Mouse (Mus musculus) liver, embryonic 12.5 days (tissue): ENCODE measurements around the gene Rnf43. TPM values are rescaled to one million over a fixed set of nuclear protein-coding genes. Genes with fewer than 3 reads are reported as not detected.

Experiments
- ATAC-seq: fragments of 200-750 bp; cut with Nextera tagmentation; 2 replicates; pipeline ENCODE4 v1.8.0; 2017; ENCODE audit warnings: moderate number of reproducible peaks, mild to moderate bottlenecking, moderate library complexity
- H3K27ac ChIP-seq: fragments of 300-500 bp; sonication (generic); 2 replicates; pipeline ENCODE4 v1.5.1; 2016; ENCODE audit warnings: mild to moderate bottlenecking
- H3K27me3 ChIP-seq: fragments of 300-500 bp; sonication (generic); replicated peaks from 2 replicates; pipeline ENCODE4 v1.6.1; 2016; ENCODE audit warnings: mild to moderate bottlenecking, moderate library complexity
- H3K36me3 ChIP-seq: fragments of 300-500 bp; sonication (generic); 2 replicates; pipeline ENCODE4 v1.6.1; 2016; ENCODE audit warnings: mild to moderate bottlenecking, moderate library complexity
- H3K4me1 ChIP-seq: fragments of 300-500 bp; sonication (generic); 2 replicates; pipeline ENCODE4 v1.6.1; 2016
- H3K4me2 ChIP-seq: fragments of 300-500 bp; sonication (generic); 2 replicates; pipeline ENCODE4 v1.6.1; 2016; ENCODE audit warnings: mild to moderate bottlenecking, moderate library complexity
- H3K4me3 ChIP-seq: fragments of 300-500 bp; sonication (generic); 2 replicates; pipeline ENCODE4 v1.5.1; 2016; ENCODE audit warnings: mild to moderate bottlenecking, moderate library complexity
- H3K9ac ChIP-seq: fragments of 300-500 bp; sonication (generic); 2 replicates; pipeline ENCODE4 v1.6.1; 2016; ENCODE audit warnings: mild to moderate bottlenecking, moderate library complexity
- H3K9me3 ChIP-seq: fragments of 300-500 bp; sonication (generic); replicated peaks from 2 replicates; pipeline ENCODE4 v1.6.1; 2016; ENCODE audit warnings: mild to moderate bottlenecking, moderate library complexity
- WGBS: fragments of 180-500 bp; shearing (Covaris S2); methylation state at CpG from one replicate; pipeline ENCODE4 v1.1.7; 2016; ENCODE audit not compliant: insufficient replicate concordance; 5-methylcytosine and 5-hydroxymethylcytosine counted together
- polyA plus RNA-seq: library from polyadenylated mRNA; unstranded; fragments of >200 nt; fragmentation: Nextera tagmentation; extraction: Ambion mirVana; gene quantifications from 2 replicates; pipeline ENCODE4 v1.2.1, GENCODE M21; 2016

The Rnf43 gene
- 5.3 and 6.9 TPM in 2 replicates for polyA plus RNA-seq

GRCm38 (mm10) chr11:87662407-87662806 lies at the start of gene Rnf43:
TSS of gene Rnf43 (plus strand) at chr11:87662722.
- peak; percentile 82 for ATAC-seq
- Histone ChIP-seq H3K4me1 (peaks cover 9% of the 10 kb centered on the region), H3K27me3 (no peaks in the 10 kb centered on the region; the same call in 1 of the 2 replicates), H3K27ac (peak within 1 kb of the TSS; percentile 36; the same call in 1 of the 2 replicates), H3K9ac (peak within 1 kb of the TSS; percentile 53; the same call in 1 of the 2 replicates), H3K36me3 (no peaks in the 10 kb centered on the region), H3K9me3 (no peaks in the 10 kb centered on the region), H3K4me3 (peak within 1 kb of the TSS; percentile 42), H3K4me2 (peak within 1 kb of the TSS; percentile 62)
- under 1% methylated on average over 8 of the region's 8 CpGs for whole genome bisulfite sequencing

- 82% methylated on average over 7 of the region's 7 CpGs for WGBS
- Histone ChIP-seq H3K27ac (no peak overlapping the region), H3K4me1 (peaks cover 15% of the 10 kb centered on the region), H3K27me3 (no peaks in the 10 kb centered on the region), H3K9ac (no peak overlapping the region), H3K4me2 (no peak overlapping the region), H3K9me3 (peaks cover 4% of the 10 kb centered on the region; the same call in 1 of the 2 replicates), H3K36me3 (peaks cover 95% of the 10 kb centered on the region), H3K4me3 (no peak overlapping the region)
- no peak for ATAC-seq
Measured at GRCm38 (mm10) chr11:87613972-87614371, 48.5 kb upstream of the Rnf43 start.

DNA sequence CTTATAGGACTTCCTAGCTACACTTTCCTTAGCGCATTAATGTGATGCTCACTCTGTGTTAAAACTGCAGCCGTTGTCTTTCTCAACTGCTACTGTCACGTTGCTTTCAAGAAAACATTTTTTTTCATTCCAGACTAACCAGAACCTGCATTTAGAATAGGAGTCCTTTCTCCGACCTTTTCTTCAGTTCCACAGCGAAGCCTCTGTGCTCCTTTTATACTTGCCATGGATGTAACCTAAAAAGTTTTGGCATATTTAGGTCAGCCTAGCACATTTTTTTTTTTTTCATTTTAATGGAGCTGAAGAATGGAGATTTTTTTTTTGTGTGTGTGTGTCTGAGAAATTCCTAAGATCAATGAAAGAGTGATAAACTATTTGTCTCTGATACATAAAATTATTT lies 47.0 kb upstream of the Rnf43 start:
- Histone ChIP-seq H3K4me1 (peaks cover 27% of the 10 kb centered on the region), H3K27ac (no peak overlapping the region), H3K27me3 (no peaks in the 10 kb centered on the region), H3K9me3 (peaks cover 4% of the 10 kb centered on the region; the same call in 1 of the 2 replicates), H3K4me3 (no peak overlapping the region), H3K4me2 (no peak overlapping the region), H3K9ac (no peak overlapping the region), H3K36me3 (peaks cover 82% of the 10 kb centered on the region)
- 88% methylated on average over 5 of the region's 5 CpGs for WGBS
- ATAC-seq = no peak

- Histone ChIP-seq H3K27me3 (no peaks in the 10 kb centered on the region), H3K4me3 (no peak overlapping the region), H3K36me3 (peaks cover 78% of the 10 kb centered on the region), H3K9me3 (peaks cover 4% of the 10 kb centered on the region; the same call in 1 of the 2 replicates), H3K4me1 (peaks cover 31% of the 10 kb centered on the region), H3K9ac (no peak overlapping the region), H3K27ac (no peak overlapping the region), H3K4me2 (no peak overlapping the region)
- no peak for ATAC-seq
- WGBS = 85% methylated on average over 2 of the region's 2 CpGs
Measured at GRCm38 (mm10) chr11:87615952-87616351, 46.6 kb upstream of the Rnf43 start.

DNA sequence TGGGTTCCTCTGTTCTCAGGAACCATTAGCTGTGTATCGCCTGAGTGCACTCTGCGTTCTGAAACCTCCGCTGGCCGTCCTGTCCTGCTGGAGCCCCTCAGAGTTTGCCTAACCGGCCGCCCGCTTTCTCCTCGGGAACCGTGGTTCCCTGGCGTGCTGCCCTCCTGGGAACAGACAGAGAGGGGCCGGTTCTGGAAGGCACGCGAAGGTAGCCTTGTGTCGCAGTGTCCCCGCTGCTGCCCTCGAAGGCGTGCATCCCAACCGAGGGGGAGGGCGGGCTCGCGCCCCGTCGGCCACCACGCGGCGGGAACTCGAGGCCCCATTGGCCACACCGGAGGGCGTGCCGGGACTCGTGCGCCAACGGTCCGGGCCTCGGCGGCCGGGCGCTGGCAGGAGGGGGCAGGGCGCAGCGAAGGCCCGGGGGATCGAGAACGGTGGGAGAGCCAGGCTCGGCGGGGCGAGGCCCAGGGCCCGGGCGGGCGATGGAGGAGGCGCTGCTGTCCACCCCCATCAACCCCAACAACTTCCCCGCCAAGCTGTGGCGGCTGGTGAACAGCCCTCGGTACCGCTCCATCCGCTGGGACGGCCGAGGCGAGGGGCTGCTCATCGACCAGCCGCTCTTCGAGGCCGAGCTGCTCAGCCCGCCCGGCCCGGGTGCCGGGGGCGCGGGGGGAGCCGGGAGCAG lies 45.6 kb upstream of the Rnf43 start, which contains the start of gene Hsf5:
Gene Hsf5 (plus strand): TSS at position 375 of the 685 bp plus-strand sequence.
- peaks cover 32% of the 10 kb centered on the region for H3K4me1 ChIP-seq
- no peak within 1 kb of the TSS for H3K4me3 ChIP-seq
- H3K9me3 ChIP-seq = peaks cover 4% of the 10 kb centered on the region; the same call in 1 of the 2 replicates
- ATAC-seq = no peak
- H3K36me3 ChIP-seq = peaks cover 69% of the 10 kb centered on the region
- no peak within 1 kb of the TSS for H3K4me2 ChIP-seq
- 88% methylated on average over 58 of the region's 69 CpGs for WGBS
- H3K27ac ChIP-seq = peak within 1 kb of the TSS; percentile 60; the same call in 1 of the 2 replicates
- no peak within 1 kb of the TSS for H3K9ac ChIP-seq
- no peaks in the 10 kb centered on the region for H3K27me3 ChIP-seq

DNA sequence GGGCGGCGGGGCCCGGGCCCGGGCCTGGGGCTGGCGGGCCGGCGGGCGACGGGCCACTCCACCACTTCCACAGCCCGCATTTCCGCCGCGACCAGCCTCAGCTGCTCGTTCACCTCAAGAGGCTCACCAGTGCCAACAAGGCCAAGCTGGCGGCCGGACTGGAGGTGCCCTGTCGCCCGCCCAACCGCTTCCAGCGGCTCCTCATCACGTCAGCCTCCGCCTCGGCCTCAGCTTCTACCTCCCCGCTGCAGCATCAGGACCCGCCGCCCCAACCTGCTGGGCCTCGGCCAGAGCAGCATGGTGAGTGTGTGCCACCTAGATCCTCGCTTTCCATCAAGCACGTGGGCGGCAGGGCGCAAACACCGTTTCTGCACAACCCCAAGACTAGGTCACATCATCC lies 44.9 kb upstream of the Rnf43 start:
- no peak for ATAC-seq
- Histone ChIP-seq H3K9ac (no peak overlapping the region), H3K9me3 (peaks cover 4% of the 10 kb centered on the region; the same call in 1 of the 2 replicates), H3K27ac (0 out of 2 replicates have a peak overlapping the region, but pooled peaks have one; percentile 60), H3K4me3 (no peak overlapping the region), H3K4me1 (peaks cover 32% of the 10 kb centered on the region), H3K4me2 (no peak overlapping the region), H3K27me3 (no peaks in the 10 kb centered on the region), H3K36me3 (peaks cover 65% of the 10 kb centered on the region)
- 94% methylated on average over 32 of the region's 32 CpGs for WGBS

- Histone ChIP-seq H3K4me1 (peaks cover 25% of the 10 kb centered on the region), H3K27ac (no peak overlapping the region), H3K36me3 (peaks cover 38% of the 10 kb centered on the region), H3K4me3 (no peak overlapping the region), H3K9ac (no peak overlapping the region), H3K4me2 (no peak overlapping the region), H3K27me3 (no peaks in the 10 kb centered on the region), H3K9me3 (no peaks in the 10 kb centered on the region)
- no peak for ATAC-seq
- WGBS = 81% methylated on average over 4 of the region's 4 CpGs
Measured at GRCm38 (mm10) chr11:87623160-87623559, 39.4 kb upstream of the Rnf43 start.

GRCm38 (mm10) chr11:87629859-87630258 lies 32.7 kb upstream of the Rnf43 start:
- no peak overlapping the region for H3K9ac ChIP-seq
- H3K27ac ChIP-seq = no peak overlapping the region
- peaks cover 12% of the 10 kb centered on the region for H3K36me3 ChIP-seq
- no peak overlapping the region for H3K4me3 ChIP-seq
- H3K9me3 ChIP-seq = no peaks in the 10 kb centered on the region
- peaks cover 3% of the 10 kb centered on the region; the same call in 1 of the 2 replicates for H3K4me1 ChIP-seq
- 0 out of 2 replicates have a peak overlapping the region, but pooled peaks have one; percentile 17 for H3K4me2 ChIP-seq
- 19% methylated on average over 10 of the region's 10 CpGs for WGBS
- no peak for ATAC-seq
- H3K27me3 ChIP-seq = no peaks in the 10 kb centered on the region

DNA sequence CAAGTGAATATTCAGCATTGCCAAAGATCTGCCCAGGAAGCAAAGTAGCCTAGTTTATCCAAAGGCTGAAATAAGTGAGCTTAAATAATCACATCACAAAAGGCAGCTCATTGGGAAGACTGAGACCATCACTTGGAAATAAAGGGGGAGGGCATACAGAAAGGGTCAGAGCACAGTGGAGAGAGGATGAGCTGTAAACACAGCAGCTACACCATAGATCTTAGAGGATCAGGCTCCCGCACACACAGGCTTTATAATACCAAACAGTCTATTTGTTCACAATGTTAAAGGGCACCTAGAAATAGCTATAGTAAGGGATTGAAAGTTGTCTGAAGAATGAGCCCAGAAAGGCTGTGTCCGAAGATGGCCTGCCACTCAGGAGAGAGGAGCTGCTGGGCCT lies 23.7 kb upstream of the Rnf43 start:
- H3K27ac ChIP-seq = peak overlapping the region; percentile 64
- peak; percentile 62 for ATAC-seq
- no peaks in the 10 kb centered on the region for H3K36me3 ChIP-seq
- H3K4me1 ChIP-seq = peaks cover 13% of the 10 kb centered on the region
- H3K4me2 ChIP-seq = peak overlapping the region; percentile 88
- H3K27me3 ChIP-seq = no peaks in the 10 kb centered on the region
- H3K9me3 ChIP-seq = no peaks in the 10 kb centered on the region
- H3K4me3 ChIP-seq = peak overlapping the region; percentile 57
- H3K9ac ChIP-seq = peak overlapping the region; percentile 73
- WGBS = 33% methylated on average over 2 of the region's 2 CpGs

- Histone ChIP-seq H3K27ac (peak overlapping the region; percentile 64), H3K4me3 (peak overlapping the region; percentile 57), H3K9ac (peak overlapping the region; percentile 73), H3K36me3 (no peaks in the 10 kb centered on the region), H3K9me3 (no peaks in the 10 kb centered on the region), H3K27me3 (no peaks in the 10 kb centered on the region), H3K4me2 (peak overlapping the region; percentile 88), H3K4me1 (peaks cover 13% of the 10 kb centered on the region)
- peak; percentile 96 for ATAC-seq
- WGBS = under 1% methylated on average over 29 of the region's 29 CpGs
Measured at GRCm38 (mm10) chr11:87639206-87639605, 23.3 kb upstream of the Rnf43 start.

GRCm38 (mm10) chr11:87642865-87643264 lies 19.7 kb upstream of the Rnf43 start:
- Histone ChIP-seq H3K9me3 (no peaks in the 10 kb centered on the region), H3K4me2 (no peak overlapping the region), H3K4me1 (peaks cover 20% of the 10 kb centered on the region), H3K9ac (no peak overlapping the region), H3K36me3 (no peaks in the 10 kb centered on the region), H3K27ac (no peak overlapping the region), H3K27me3 (no peaks in the 10 kb centered on the region), H3K4me3 (no peak overlapping the region)
- no peak for ATAC-seq

DNA sequence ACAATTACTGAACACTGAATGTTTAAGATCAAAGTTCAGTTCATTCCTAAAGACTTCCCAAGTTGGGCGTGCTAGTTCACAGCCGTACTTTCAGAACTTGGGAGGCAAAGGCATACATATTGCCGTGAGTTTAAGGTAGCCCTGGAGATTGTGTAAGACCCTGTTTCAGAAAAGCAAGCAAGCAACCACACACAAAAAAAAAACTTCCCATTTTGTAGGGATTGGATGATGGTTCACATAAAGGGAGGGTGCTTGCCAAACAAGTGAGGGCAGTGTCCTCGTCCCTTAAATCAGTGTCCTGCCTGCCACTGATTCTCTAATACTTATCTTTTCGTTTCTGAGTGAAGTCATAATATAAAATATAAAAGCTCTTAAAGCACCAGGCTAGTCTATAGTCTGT lies 7.8 kb upstream of the Rnf43 start:
- ATAC-seq = no peak
- 52% methylated on average over 5 of the region's 5 CpGs for WGBS
- H3K4me2 ChIP-seq = no peak overlapping the region

More for the DNA sequence above, 7.8 kb upstream of the Rnf43 start:
- Histone ChIP-seq H3K27ac (no peak overlapping the region), H3K27me3 (no peaks in the 10 kb centered on the region), H3K9me3 (no peaks in the 10 kb centered on the region), H3K9ac (no peak overlapping the region), H3K36me3 (no peaks in the 10 kb centered on the region), H3K4me3 (no peak overlapping the region), H3K4me1 (no peaks in the 10 kb centered on the region)
